ENCODE assay signal across 10 mouse cellular contexts in the genomic region with DNA sequence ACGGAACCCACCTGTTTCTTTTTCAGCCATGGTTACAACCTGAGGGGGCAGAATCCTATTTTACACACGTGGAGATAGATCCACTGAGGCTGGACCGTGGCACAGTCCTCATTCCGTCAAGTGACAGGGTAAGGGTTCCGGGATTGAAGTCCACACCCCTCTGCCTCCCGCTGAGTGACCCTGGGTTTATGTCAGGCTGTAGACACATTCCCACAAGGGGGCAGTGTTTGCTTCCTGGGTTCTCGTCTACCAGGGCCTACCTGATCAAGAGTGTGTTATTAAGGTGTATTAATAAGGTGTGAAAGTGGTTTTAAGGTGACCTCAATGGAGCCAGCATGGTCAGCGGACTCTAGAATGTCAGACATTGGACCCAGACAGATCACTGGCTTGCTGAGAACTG. TPM values are rescaled to one million over a fixed set of nuclear protein-coding genes. Genes with fewer than 3 reads are reported as not detected.
DNase-seq lines count a peak whose midpoint lies in the region; ATAC-seq and TF ChIP-seq lines count a peak whose summit lies in the region.
"Had no signal": no experiment of that assay in that cellular context is flagged by ENCODE, and none has a peak within 500 bp of the region (broad histone marks: within the 10 kb centered on the region; RNA-seq: fewer than 3 reads in every experiment).

No protein-coding gene starts in this region.

- no peak for ATAC-seq in midbrain, postnatal 0 days (ENCODE audit: low FRiP score)
- ATAC-seq in midbrain, embryonic 11.5 days (ENCODE audit: low FRiP score) = no peak
- ATAC-seq in granulocyte monocyte progenitor cell, adult 5-6 weeks (replicated peaks; ENCODE audit: poor library complexity, severe bottlenecking) = peak; percentile 44; the same call in 1 of the 2 replicates
- ATAC-seq in activated CD4-positive, CD25-positive, alpha-beta regulatory T cell, adult 4 months = no peak

- no peaks in the 10 kb centered on the region for H3K9me3 ChIP-seq in midbrain, postnatal 0 days (ENCODE audit: low read length)
- no peaks in the 10 kb centered on the region for H3K9me3 ChIP-seq in midbrain, embryonic 11.5 days (ENCODE audit: control insufficient read depth, low read length)

- H3K9ac ChIP-seq in midbrain, postnatal 0 days (replicated peaks; ENCODE audit: low read length, poor library complexity, severe bottlenecking) = no peak overlapping the region
- no peak overlapping the region for H3K9ac ChIP-seq in midbrain, embryonic 11.5 days (ENCODE audit: low read length)

- H3K27ac ChIP-seq in midbrain, postnatal 0 days (ENCODE audit: low read depth, low read length) = no peak overlapping the region
- no peak overlapping the region for H3K27ac ChIP-seq in midbrain, embryonic 11.5 days (ENCODE audit: low read depth, low read length)

- 42% methylated on average over 8 of the region's 8 CpGs for WGBS in midbrain, postnatal 0 days
- 46% methylated on average over 8 of the region's 8 CpGs for WGBS in midbrain, embryonic 11.5 days

- DNase-seq in midbrain, postnatal 0 days (ENCODE audit: low spot score) = no peak
- DNase-seq in midbrain, embryonic 11.5 days (ENCODE audit: low spot score, missing footprints) = no peak
- peak; percentile 91 for DNase-seq in ZHBTc4 (ENCODE audit: low read depth, low spot score)
- DNase-seq in lung, postnatal 36 days = peak; percentile 60
- DNase-seq in left cerebral cortex, adult 18-20 months (ENCODE audit: low spot score in 2 of 2) = no peak
- no peak for DNase-seq in right cerebral cortex, postnatal 4 days

- no peak overlapping the region for H3K4me3 ChIP-seq in midbrain, postnatal 0 days (ENCODE audit: low read depth, low read length)
- H3K4me3 ChIP-seq in midbrain, embryonic 11.5 days (ENCODE audit: low read depth, low read length) = no peak overlapping the region

- TF ChIP-seq CTCF in midbrain, postnatal 0 days (IDR thresholded peaks at IDR 0.05) = peak; percentile 49

- H3K36me3 ChIP-seq in midbrain, postnatal 0 days (ENCODE audit: insufficient read depth, low read length) = no peaks in the 10 kb centered on the region
- H3K36me3 ChIP-seq in midbrain, embryonic 11.5 days (ENCODE audit: control insufficient read depth, insufficient read depth, low read length) = no peaks in the 10 kb centered on the region

- no peaks in the 10 kb centered on the region for H3K4me1 ChIP-seq in midbrain, postnatal 0 days (ENCODE audit: insufficient read depth, low read length)
- no peaks in the 10 kb centered on the region for H3K4me1 ChIP-seq in midbrain, embryonic 11.5 days (ENCODE audit: control insufficient read depth, insufficient read depth, low read length)

- H3K4me2 ChIP-seq in midbrain, postnatal 0 days (ENCODE audit: low read depth, low read length, poor library complexity, severe bottlenecking) = no peak overlapping the region
- H3K4me2 ChIP-seq in midbrain, embryonic 11.5 days = no peak overlapping the region

- H3K27me3 ChIP-seq in midbrain, postnatal 0 days (ENCODE audit: insufficient read depth, low read length) = no peaks in the 10 kb centered on the region
- H3K27me3 ChIP-seq in midbrain, embryonic 11.5 days (ENCODE audit: control insufficient read depth, insufficient read depth, low read length) = no peaks in the 10 kb centered on the region

RNA-seq across cellular contexts. Expression of gene Cdc34b, which starts 8.8 kb away (rescaled TPM):
- 1.1 TPM in 1 of 2 replicates, not detected in the other for total RNA-seq in midbrain, postnatal 0 days (2014; rRNA removed)
- polyA plus RNA-seq in midbrain, postnatal 0 days (2015; fragmentation: Nextera tagmentation; extraction: Ambion mirVana) = 0.14 TPM in 1 of 2 replicates, not detected in the other
- 0.22 TPM in 1 of 2 replicates, not detected in the other for polyA plus RNA-seq in midbrain, embryonic 11.5 days (2014; fragmentation: Nextera tagmentation; extraction: Ambion mirVana)
- total RNA-seq in granulocyte monocyte progenitor cell, adult 5-6 weeks (2014; fragmentation: Nextera tagmentation) = not detected in 2 replicates
- total RNA-seq in granulocyte monocyte progenitor cell, adult 5-6 weeks (2017) = not detected in 2 replicates
- total RNA-seq in left cerebral cortex, adult 18-20 months (2021) = under 1 TPM in 1 of 2 experiments, not detected in 1; 0.75 TPM
- not detected for polyA plus RNA-seq in activated CD4-positive, CD25-positive, alpha-beta regulatory T cell, adult 4 months (2017; shearing (Covaris generic))
- polyA plus RNA-seq: neural tube, embryonic 11.5 days had no signal

RNA-seq across cellular contexts. Expression of gene Gm11541, which starts 28.5 kb away (rescaled TPM):
- total RNA-seq in midbrain, postnatal 0 days (2014; rRNA removed) = 0.22 TPM in 1 of 2 replicates, not detected in the other
- not detected in 2 replicates for polyA plus RNA-seq in midbrain, postnatal 0 days (2015; fragmentation: Nextera tagmentation; extraction: Ambion mirVana)
- not detected in 2 replicates for polyA plus RNA-seq in midbrain, embryonic 11.5 days (2014; fragmentation: Nextera tagmentation; extraction: Ambion mirVana)
- not detected in 2 replicates for total RNA-seq in granulocyte monocyte progenitor cell, adult 5-6 weeks (2014; fragmentation: Nextera tagmentation)
- total RNA-seq in granulocyte monocyte progenitor cell, adult 5-6 weeks (2017) = not detected in 2 replicates
- not detected for total RNA-seq in left cerebral cortex, adult 18-20 months (2021)
- not detected for polyA plus RNA-seq in activated CD4-positive, CD25-positive, alpha-beta regulatory T cell, adult 4 months (2017; shearing (Covaris generic))
- total RNA-seq: heart, postnatal 14 days had no signal
- polyA plus RNA-seq: neural tube, embryonic 11.5 days had no signal

RNA-seq across cellular contexts. Expression of gene Tmem92, which starts 49.7 kb away (rescaled TPM):
- not detected in 2 replicates for total RNA-seq in midbrain, postnatal 0 days (2014; rRNA removed)
- not detected in 2 replicates for polyA plus RNA-seq in midbrain, postnatal 0 days (2015; fragmentation: Nextera tagmentation; extraction: Ambion mirVana)
- polyA plus RNA-seq in midbrain, embryonic 11.5 days (2014; fragmentation: Nextera tagmentation; extraction: Ambion mirVana) = not detected in 2 replicates
- total RNA-seq in granulocyte monocyte progenitor cell, adult 5-6 weeks (2014; fragmentation: Nextera tagmentation) = not detected in 2 replicates
- not detected in 2 replicates for total RNA-seq in granulocyte monocyte progenitor cell, adult 5-6 weeks (2017)
- total RNA-seq in left cerebral cortex, adult 18-20 months (2021) = not detected
- not detected for polyA plus RNA-seq in activated CD4-positive, CD25-positive, alpha-beta regulatory T cell, adult 4 months (2017; shearing (Covaris generic))
- total RNA-seq: heart, postnatal 14 days had no signal
- polyA plus RNA-seq: neural tube, embryonic 11.5 days had no signal

RNA-seq across cellular contexts. Expression of gene Xylt2, which starts 55.5 kb away (rescaled TPM):
- 38.4 and 45.8 TPM in 2 replicates for total RNA-seq in midbrain, postnatal 0 days (2014; rRNA removed)
- 10.2 and 12.5 TPM in 2 replicates for polyA plus RNA-seq in midbrain, postnatal 0 days (2015; fragmentation: Nextera tagmentation; extraction: Ambion mirVana)
- 8.2 and 12.0 TPM in 2 replicates for polyA plus RNA-seq in midbrain, embryonic 11.5 days (2014; fragmentation: Nextera tagmentation; extraction: Ambion mirVana)
- 4.9 and 15.7 TPM in 2 replicates for total RNA-seq in granulocyte monocyte progenitor cell, adult 5-6 weeks (2014; fragmentation: Nextera tagmentation)
- total RNA-seq in granulocyte monocyte progenitor cell, adult 5-6 weeks (2017) = 3.9 and 4.8 TPM in 2 replicates
- 10 to 100 TPM; 20.7 to 22.6 TPM for total RNA-seq in left cerebral cortex, adult 18-20 months (2021)
- 1 to 10 TPM; 5.6 to 6.0 TPM for polyA plus RNA-seq in activated CD4-positive, CD25-positive, alpha-beta regulatory T cell, adult 4 months (2017; shearing (Covaris generic))

Comparison
In these comparisons a context has a peak if more than half of its experiments do, and no peak if none do; other contexts are left out.
1. DNase-seq: peak in ZHBTc4 (single experiment) and lung, postnatal 36 days (single experiment); none in midbrain, postnatal 0 days (single experiment), midbrain, embryonic 11.5 days (single experiment), left cerebral cortex, adult 18-20 months (0 of 2) and right cerebral cortex, postnatal 4 days (single experiment).